Mouse (Mus musculus) Patski (cell line): Measurements from ENCODE around the gene Mpdz. TPM values are rescaled to one million over a fixed set of nuclear protein-coding genes. Genes with fewer than 3 reads are reported as not detected.

ENCODE experiments used
- ATAC-seq: fragments of 100-300 bp; one replicate; pipeline ENCODE4 v1.8.0; 2021
- CTCF ChIA-PET: fragments of 350-600 bp; sonication (Branson Sonifier 250); formaldehyde crosslinking; loops from one replicate; lab custom pipeline; 2022; ENCODE audit warnings: inconsistent platforms; lab: Charles Lee
- POLR2A ChIA-PET: fragments of 350-600 bp; sonication (Branson Sonifier 250); formaldehyde crosslinking; loops from one replicate; lab custom pipeline; 2022; ENCODE audit warnings: antibody characterized with exemption, inconsistent platforms; lab: Charles Lee
- DNase-seq: peaks from one replicate; pipeline ENCODE4 v3.0.0-alpha.2; 2011; ENCODE audit warnings: low read depth, low spot score
- H3K27me3 ChIP-seq: fragments of 371-371 bp; one replicate; pipeline ENCODE4 v1.5.1; 2021
- CTCF ChIP-seq: fragments of 100-300 bp; IDR thresholded peaks from one replicate; pipeline ENCODE4 v1.5.1; 2021
- in situ Hi-C: fragments of 300-500 bp; cut with MboI; formaldehyde crosslinking; loops from 3 replicates; pipeline ENCODE4 v1.11.1; 2018; ENCODE audit warnings: low pct_unique_long_range_greater_than_20kb, mixed read lengths
- polyA plus RNA-seq: library from polyadenylated mRNA; unstranded; gene quantifications from one replicate; pipeline ENCODE4 v1.2.3, GENCODE M21; 2021

Mpdz gene
- polyA plus RNA-seq, 1 experiment from 2014 or later: 27.0 TPM

DNA sequence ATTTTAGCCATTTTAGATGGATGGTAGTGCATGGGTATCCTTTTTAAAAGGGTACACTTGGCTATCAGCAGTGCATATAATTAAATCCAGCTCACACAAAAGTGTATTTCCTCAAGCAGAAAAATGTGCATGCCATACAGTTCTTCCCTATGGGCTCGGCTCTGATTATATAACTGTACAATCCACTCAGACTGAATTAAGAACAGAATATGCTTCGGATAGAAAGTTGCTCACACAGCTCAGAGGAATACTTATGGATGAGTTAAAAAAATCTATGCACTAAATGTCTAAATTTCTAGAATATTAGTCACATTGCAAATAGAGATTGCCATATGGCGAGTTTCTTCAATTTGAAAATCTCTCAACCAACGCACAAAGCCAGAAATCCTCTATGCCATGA lies 157.1 kb downstream of the Mpdz start:
- ATAC-seq: no peak
- CTCF ChIA-PET: no interaction called here
- in situ Hi-C loops: no loop called here

DNA sequence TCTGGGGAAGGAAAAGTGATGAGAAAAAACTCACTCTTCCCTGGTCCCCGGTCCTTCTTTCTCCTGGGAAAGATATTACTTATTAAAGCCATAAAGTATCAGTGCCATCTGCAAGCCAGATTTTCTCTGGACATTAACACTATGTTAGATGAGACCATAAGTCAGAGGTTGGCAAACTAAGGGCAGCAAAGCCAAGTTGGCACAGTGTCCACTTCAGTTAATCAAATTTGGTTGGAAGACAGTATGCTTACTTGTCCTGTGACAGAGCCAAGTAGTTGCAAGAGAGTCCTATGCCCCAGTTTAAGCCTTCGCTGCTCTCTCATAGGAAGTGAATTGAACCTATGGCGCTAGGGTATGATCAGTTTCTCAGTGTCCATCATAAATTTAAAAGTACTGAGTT lies 159.0 kb downstream of the Mpdz start:
- ChIA-PET CTCF (no interaction called here), POLR2A (no interaction called here)
- no peak for TF ChIP-seq CTCF
- in situ Hi-C loops: no loop called here
- ATAC-seq (no peak), DNase-seq (no peak)
- H3K27me3 ChIP-seq: no peaks in the 10 kb centered on the region

More for the DNA sequence above, 157.1 kb downstream of the Mpdz start:
- DNase-seq: no peak
- no peaks in the 10 kb centered on the region for H3K27me3 ChIP-seq
- POLR2A ChIA-PET: no interaction called here
- no peak for TF ChIP-seq CTCF

DNA sequence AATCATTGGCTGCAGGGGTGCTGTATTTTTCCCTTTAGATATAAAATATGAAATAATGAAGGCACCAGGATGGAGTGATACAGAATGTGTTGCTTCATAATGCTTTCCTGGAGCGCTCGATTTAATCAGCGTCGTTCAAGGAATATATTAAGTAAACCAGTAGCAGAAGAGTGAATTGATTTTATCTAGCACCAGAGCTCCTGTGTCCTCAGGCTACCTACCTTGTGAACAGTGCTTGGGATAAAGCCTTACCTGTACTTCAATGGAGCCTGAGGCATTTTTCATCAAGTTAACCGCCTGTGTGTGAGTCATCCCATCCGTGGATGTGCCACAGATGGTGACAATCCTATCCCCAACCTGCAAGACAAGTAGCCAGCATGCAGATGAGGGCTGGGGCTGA lies 159.5 kb downstream of the Mpdz start:
- in situ Hi-C loops: no loop called here
- ATAC-seq (no peak), DNase-seq (no peak)
- CTCF ChIA-PET: no interaction called here
- H3K27me3 ChIP-seq: no peaks in the 10 kb centered on the region
- POLR2A ChIA-PET: no interaction called here
- no peak for TF ChIP-seq CTCF

DNA sequence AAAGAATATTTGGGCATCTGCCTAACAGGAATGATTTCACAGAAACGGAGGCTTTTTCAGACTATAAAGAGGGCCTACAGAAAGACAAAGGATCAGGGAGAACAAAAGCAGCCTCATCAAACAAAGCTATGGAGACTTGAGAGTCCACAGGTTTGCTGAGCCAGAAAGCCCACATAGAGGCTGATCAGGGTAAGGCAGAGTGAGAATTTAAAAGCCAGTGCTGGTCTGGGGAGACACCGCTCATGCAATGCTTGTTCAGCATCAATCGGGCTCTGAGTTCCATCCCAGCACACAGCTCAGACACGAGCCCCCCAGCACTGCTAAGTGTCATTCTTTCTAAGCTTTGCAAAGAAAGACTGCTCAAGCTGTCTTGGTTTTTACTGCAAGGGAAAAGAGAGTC lies 162.5 kb downstream of the Mpdz start:
- DNase-seq (no peak), ATAC-seq (no peak)
- no peaks in the 10 kb centered on the region for H3K27me3 ChIP-seq
- ChIA-PET POLR2A (no interaction called here), CTCF (interaction anchor here (2.2 kb wide), 1 partner anchor 13 kb away, joined by 5 read pairs; no protein-coding TSS in a partner anchor)
- no peak for TF ChIP-seq CTCF
- in situ Hi-C loops: no loop called here

DNA sequence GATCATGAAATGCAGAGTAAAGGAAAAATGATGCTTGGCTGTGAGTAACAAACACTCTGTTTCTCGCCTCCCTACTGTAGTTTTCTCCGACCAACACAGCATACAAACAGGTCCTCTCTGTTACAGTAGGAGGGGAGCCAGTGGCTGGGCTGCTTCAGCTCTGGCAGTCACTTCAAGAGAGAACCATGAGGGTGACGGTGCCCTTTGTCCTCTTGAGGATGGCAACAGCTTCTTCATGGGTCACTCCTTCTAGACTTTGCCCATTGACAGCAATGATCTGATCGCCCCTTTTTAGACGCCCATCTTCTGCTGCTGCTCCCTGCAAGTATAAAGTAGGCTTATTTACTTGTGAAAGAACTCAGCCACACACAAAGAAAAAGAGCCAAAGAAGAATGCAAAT lies 163.2 kb downstream of the Mpdz start:
- ATAC-seq (no peak), DNase-seq (no peak)
- no peaks in the 10 kb centered on the region for H3K27me3 ChIP-seq
- in situ Hi-C loops: no loop called here
- POLR2A ChIA-PET: no interaction called here
- no peak for TF ChIP-seq CTCF
- CTCF ChIA-PET: no interaction called here

DNA sequence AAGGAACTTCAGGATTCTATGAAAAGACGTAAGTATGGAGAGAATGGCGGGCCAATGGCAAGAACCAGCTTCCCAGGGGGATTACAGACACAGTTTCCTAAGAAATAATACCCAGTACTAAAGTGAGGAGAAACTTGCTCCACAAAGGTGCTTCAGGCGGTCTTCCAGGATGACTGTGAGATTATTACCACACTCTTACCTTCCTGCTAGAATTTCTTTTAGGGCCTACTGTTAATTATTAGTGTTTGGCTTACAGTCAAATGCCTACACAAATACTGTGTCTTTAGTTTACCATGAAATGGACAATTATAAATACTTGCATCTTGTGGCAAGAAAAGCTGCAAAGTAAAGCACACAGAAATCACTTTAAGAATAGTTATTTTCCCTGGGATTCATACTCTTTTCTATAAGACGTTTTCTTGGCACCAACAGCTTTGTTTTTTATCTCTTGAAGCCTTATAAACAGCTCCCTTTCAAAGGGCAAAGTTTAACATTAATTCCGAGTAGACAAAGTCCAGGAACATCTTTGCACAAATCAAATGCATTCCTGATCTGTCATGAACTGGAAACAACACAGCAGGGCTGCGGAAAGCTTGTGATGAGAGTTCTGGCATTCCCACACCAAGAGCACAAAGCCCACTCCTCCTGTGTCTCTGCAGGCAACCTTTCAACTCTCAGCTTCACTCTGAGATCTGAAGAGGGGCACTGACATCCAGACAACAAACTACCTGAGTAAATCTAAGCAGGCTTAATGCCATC lies 166.5 kb downstream of the Mpdz start:
- ChIA-PET POLR2A (no interaction called here), CTCF (interaction anchor here (1.4 kb wide), 1 partner anchor 27 kb away, joined by 3 read pairs; no protein-coding TSS in a partner anchor)
- TF ChIP-seq CTCF: no peak
- no peak for DNase-seq
- no peaks in the 10 kb centered on the region for H3K27me3 ChIP-seq
- no peak for ATAC-seq
- in situ Hi-C loops: no loop called here

DNA sequence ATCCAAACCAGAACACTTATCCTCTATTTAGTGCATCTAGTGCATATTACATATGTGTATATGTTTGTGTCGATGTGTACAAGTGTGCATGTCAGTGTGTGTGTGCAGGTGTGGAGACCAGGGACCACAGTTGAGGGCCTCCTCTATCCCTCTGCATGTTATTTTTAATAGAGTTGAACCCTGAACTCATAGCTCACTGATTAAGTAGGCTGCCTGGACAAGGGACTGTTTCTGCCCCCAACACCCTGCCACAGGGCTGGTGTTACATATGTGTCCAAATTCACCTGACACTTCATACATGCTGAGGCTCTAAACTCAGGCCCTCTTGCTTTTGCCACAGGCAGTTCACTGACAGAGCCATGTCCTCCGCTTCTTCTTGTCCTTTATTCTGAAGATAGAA lies 169.5 kb downstream of the Mpdz start:
- ChIA-PET POLR2A (no interaction called here), CTCF (no interaction called here)
- in situ Hi-C loops: no loop called here
- no peak for DNase-seq
- TF ChIP-seq CTCF: no peak
- H3K27me3 ChIP-seq: no peaks in the 10 kb centered on the region
- ATAC-seq: no peak

DNA sequence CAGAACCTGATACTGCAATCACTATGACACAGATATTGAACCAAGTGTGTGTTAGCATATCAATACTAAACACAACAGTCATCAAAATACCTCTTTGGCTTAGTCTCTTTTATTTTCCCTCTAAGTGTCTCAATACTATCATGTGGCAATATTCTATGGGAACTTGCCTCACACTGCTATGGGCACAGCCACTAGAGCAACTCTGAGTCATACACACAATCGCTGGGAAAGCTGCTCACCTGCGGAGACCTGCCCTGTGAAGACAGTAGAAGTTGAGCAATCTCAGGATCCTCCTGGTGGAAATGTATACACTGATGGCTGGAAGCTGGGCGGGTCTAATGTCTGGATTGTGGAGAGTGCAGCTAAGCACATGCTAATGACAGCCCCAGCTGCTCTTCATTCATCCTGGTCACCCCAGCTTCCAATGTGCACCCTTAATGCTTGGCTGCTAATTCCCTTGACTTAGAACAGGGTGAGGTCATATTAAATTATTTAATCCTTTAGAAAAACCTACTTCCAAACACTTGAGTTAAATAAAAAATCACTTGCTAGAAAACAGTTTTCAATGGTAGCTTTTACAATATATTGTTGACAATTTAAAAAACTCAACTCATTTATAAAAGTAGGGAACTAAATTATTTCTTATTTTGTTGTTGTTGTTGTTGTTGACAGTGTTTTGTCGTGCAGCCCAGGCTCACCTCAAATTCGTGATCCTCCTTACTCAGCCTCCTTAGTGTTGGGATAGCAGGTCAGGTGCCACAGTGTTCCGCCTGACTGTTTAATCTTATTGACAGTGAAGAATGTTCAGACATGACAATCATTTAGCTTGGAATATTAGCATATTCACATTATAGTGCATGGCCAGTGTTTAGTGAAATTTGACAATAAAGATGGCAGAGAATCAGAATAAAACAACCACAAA lies 189.5 kb downstream of the Mpdz start:
- in situ Hi-C loops: loop anchor here (5.0 kb wide), 1 partner anchor 76 kb away; no protein-coding TSS in a partner anchor
- TF ChIP-seq CTCF: no peak
- ChIA-PET CTCF (interaction anchor here (0.6 to 5.4 kb wide), 3 partner anchors 12 to 380 kb away, joined by 3 to 49 read pairs (median 8); no protein-coding TSS in a partner anchor), POLR2A (no interaction called here)
- no peak for ATAC-seq
- H3K27me3 ChIP-seq: no peaks in the 10 kb centered on the region
- DNase-seq: no peak

DNA sequence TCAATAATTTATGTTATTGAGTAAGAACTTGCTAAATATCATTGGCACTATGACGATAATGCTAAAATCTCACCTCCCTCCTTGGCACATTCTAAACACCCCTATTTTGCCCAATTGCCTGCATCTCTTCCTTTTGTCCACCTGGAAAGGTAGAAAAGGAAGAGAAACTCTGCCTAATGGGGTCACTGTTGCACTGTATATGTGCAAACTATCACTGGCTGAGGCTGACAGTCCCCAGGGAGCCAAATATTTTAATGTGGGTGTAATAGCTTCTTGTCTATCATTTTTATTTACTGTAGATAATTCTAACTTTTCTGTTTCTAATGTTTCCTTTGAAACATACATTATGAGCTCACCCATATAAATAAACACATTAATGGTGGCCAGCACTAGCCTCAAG lies 190.3 kb downstream of the Mpdz start:
- no peak for TF ChIP-seq CTCF
- DNase-seq: no peak
- in situ Hi-C loops: loop anchor here (5.0 kb wide), 1 partner anchor 75 kb away; no protein-coding TSS in a partner anchor
- ChIA-PET CTCF (interaction anchor here (0.6 to 5.4 kb wide), 3 partner anchors 12 to 379 kb away, joined by 3 to 49 read pairs (median 8); no protein-coding TSS in a partner anchor), POLR2A (no interaction called here)
- no peaks in the 10 kb centered on the region for H3K27me3 ChIP-seq
- no peak for ATAC-seq

DNA sequence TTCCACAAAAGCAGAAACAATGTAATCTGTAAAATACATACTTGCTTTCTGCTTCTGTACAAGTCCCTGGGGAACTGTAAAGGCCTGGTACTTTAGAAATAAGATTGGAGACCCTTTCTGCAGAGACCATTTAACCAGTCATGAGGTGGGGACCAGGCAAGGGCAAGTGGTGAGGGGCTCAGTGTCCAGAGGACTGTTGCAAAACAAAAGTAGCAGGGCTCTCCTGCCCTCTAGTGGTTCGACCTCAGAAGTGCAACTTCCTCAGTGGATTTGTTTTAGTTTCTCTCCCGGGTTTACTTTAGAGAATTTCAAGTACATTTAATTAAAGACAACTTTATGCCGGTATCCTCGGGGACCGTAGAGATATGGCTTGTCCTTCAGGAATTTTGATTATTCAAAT lies 190.7 kb downstream of the Mpdz start:
- POLR2A ChIA-PET: no interaction called here
- CTCF ChIA-PET: interaction anchor here (2.1 to 5.4 kb wide), 2 partner anchors 73 to 379 kb away, joined by 8 to 49 read pairs; no protein-coding TSS in a partner anchor
- DNase-seq (peak; percentile 6), ATAC-seq (no peak)
- TF ChIP-seq CTCF: peak; percentile 84
- in situ Hi-C loops: loop anchor here (5.0 kb wide), 1 partner anchor 75 kb away; no protein-coding TSS in a partner anchor
- H3K27me3 ChIP-seq: no peaks in the 10 kb centered on the region
